Mouse (Mus musculus): ENCODE data around the gene Cacnb2. TPM values are rescaled to one million over a fixed set of nuclear protein-coding genes. Genes with fewer than 3 reads are reported as not detected.

The Cacnb2 gene
- polyA plus RNA-seq, 1 experiment from 2014 or later: 1.2 TPM

DNA sequence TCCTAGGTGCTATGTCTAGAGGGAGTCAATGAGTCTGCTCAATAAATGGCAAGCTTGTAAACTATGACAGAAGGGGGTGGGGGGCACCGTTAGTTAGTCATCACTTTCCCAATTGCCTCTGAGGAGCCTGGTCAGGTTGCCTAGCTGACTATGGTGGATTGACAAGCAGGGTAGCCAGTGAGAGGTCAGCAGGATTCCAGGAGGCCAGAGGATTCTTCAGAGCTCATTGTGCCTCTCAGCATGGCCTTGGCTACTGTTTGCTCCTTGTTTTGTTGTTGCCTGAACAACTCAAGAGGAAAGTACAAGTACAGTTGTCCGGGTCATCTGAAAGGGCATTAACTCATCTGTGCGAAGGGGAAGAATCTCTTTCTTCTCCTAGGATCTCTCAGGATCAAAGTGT, 300.9 kb downstream of the Cacnb2 start:
- 73% methylated on average over 3 of the region's 3 CpGs for WGBS
- DNase-seq (ENCODE audit: low spot score): no peak
- Histone ChIP-seq H3K27ac (replicated peaks; ENCODE audit: low read depth, low read length) (no peak overlapping the region), H3K4me3 (ENCODE audit: low read depth, low read length) (no peak overlapping the region), H3K4me1 (ENCODE audit: control insufficient read depth, insufficient read depth, low read length) (no peaks in the 10 kb centered on the region; the same call in 1 of the 2 replicates), H3K4me2 (ENCODE audit: low read depth, low read length) (no peak overlapping the region), H3K36me3 (ENCODE audit: control insufficient read depth, insufficient read depth, low read length) (no peaks in the 10 kb centered on the region), H3K9me3 (ENCODE audit: control insufficient read depth, low read length) (no peaks in the 10 kb centered on the region), H3K9ac (ENCODE audit: low read depth, low read length) (no peak overlapping the region), H3K27me3 (replicated peaks; ENCODE audit: control insufficient read depth, insufficient read depth, low read length) (no peaks in the 10 kb centered on the region)
- no peak for ATAC-seq (ENCODE audit: low read depth)

DNA sequence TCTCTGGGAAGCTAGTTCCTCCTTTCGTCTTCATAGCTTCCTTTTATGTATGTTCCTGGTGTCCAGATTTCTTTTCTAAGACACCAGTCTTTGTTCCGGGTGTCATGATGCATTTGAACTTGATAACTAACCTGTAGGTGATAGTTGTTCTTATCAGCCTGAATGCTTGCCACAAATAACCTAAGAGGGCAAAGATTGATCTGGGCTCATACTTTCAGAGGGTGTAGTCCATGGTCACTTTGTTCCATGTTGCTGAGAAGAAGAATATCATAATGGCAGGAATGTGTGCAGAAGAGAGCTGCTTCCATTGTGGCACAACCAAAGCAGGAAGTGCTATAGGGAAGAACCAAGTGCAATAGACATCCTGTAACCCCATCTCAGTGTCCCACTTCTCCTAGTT, 302.0 kb downstream of the Cacnb2 start:
- Histone ChIP-seq H3K4me3 (ENCODE audit: low read depth, low read length) (no peak overlapping the region), H3K27me3 (replicated peaks; ENCODE audit: control insufficient read depth, insufficient read depth, low read length) (no peaks in the 10 kb centered on the region), H3K9ac (ENCODE audit: low read depth, low read length) (no peak overlapping the region), H3K4me1 (ENCODE audit: control insufficient read depth, insufficient read depth, low read length) (no peaks in the 10 kb centered on the region; the same call in 1 of the 2 replicates), H3K9me3 (ENCODE audit: control insufficient read depth, low read length) (no peaks in the 10 kb centered on the region), H3K36me3 (ENCODE audit: control insufficient read depth, insufficient read depth, low read length) (no peaks in the 10 kb centered on the region), H3K4me2 (ENCODE audit: low read depth, low read length) (no peak overlapping the region), H3K27ac (replicated peaks; ENCODE audit: low read depth, low read length) (no peak overlapping the region)
- no peak for ATAC-seq (ENCODE audit: low read depth)
- no peak for DNase-seq (ENCODE audit: low spot score)
- WGBS: 97% methylated on average over 2 of the region's 2 CpGs

DNA sequence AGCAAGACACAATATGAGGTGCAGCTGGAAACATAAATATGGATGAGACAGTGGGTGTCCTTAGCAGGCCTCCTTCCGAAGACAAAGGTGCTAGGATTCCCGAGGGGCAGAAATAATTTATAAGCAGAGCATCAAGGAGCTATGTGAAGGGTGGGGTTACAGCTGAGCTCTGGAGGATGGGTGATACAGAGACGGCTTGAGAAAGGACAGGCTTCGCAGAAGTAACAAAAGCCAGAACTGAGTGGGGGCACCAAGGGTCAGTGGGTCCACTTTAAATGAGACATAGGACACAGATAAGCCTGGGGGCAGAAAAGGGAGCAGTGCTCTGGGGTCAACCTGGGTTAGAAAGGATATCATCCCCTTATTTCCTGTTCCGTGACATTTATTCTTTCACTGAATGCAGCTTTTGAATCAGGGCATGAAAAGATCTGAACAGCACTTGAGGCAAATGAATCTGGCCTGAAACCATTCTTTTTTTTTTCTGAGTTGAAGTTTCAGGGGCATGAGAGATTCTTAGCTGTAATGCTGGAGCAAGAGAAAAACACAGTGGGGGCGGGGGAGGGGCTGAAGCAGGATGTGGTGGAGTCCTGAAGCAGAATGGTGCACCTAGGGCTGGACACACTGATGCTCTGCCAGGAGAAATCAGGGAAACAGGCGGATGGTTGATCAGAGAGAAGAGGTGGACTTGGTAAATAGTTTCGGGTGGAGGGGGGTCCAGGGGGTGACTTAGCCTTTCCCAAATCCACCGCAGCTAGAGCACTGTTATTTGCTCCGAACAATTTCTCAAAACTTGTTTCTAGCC, 304.4 kb downstream of the Cacnb2 start:
- DNase-seq (ENCODE audit: low spot score) (no peak), ATAC-seq (ENCODE audit: low read depth) (no peak)
- 38% methylated on average over 10 of the region's 10 CpGs for WGBS
- H3K9ac ChIP-seq (ENCODE audit: low read depth, low read length): no peak overlapping the region
- H3K36me3 ChIP-seq (ENCODE audit: control insufficient read depth, insufficient read depth, low read length): no peaks in the 10 kb centered on the region
- H3K9me3 ChIP-seq (ENCODE audit: control insufficient read depth, low read length): no peaks in the 10 kb centered on the region
- H3K27me3 ChIP-seq (replicated peaks; ENCODE audit: control insufficient read depth, insufficient read depth, low read length): no peaks in the 10 kb centered on the region
- no peak overlapping the region for H3K27ac ChIP-seq (replicated peaks; ENCODE audit: low read depth, low read length)
- H3K4me1 ChIP-seq (ENCODE audit: control insufficient read depth, insufficient read depth, low read length): no peaks in the 10 kb centered on the region; the same call in 1 of the 2 replicates
- no peak overlapping the region for H3K4me3 ChIP-seq (ENCODE audit: low read depth, low read length)
- no peak overlapping the region for H3K4me2 ChIP-seq (ENCODE audit: low read depth, low read length)

DNA sequence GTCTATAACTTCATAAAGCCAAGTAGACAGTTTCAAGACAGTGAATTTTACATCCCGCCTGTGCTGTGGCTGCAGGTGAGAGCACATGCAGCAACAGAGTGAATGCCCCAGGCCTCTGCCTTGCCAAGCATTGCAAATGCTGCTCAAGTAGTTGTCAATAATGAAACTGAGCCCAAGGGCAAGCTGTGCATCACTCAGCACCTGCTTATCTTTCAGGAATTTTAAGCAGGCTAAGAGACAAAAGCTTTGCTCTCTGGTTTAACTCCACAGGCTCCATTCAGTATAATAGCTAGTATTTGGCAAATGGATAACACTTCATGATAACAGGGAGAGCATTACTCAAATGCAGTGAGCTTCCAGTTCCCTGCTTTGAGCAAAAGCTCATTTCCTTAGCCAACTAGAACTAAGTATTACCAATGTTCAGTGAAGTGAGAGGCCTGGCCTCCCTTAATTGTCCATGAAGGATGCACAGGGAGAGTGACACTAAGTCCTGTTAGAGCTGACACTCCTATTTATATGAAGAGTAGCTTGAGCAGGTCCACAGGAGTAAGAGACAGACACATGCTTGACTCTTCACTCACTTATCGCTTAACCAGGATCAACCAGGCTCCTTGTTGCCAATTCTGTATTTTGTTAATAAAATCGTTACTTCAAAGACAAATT, 314.8 kb downstream of the Cacnb2 start:
- H3K9me3 ChIP-seq (ENCODE audit: control insufficient read depth, low read length): no peaks in the 10 kb centered on the region
- peak; percentile 62 for ATAC-seq (ENCODE audit: low read depth)
- peak; percentile 51 for DNase-seq (ENCODE audit: low spot score)
- no peak overlapping the region for H3K9ac ChIP-seq (ENCODE audit: low read depth, low read length)
- H3K4me3 ChIP-seq (ENCODE audit: low read depth, low read length): no peak overlapping the region
- WGBS: 69% methylated on average over 3 of the region's 3 CpGs
- no peaks in the 10 kb centered on the region for H3K27me3 ChIP-seq (replicated peaks; ENCODE audit: control insufficient read depth, insufficient read depth, low read length)
- no peak overlapping the region for H3K27ac ChIP-seq (replicated peaks; ENCODE audit: low read depth, low read length)
- no peaks in the 10 kb centered on the region for H3K4me1 ChIP-seq (ENCODE audit: control insufficient read depth, insufficient read depth, low read length)
- H3K4me2 ChIP-seq (ENCODE audit: low read depth, low read length): no peak overlapping the region
- H3K36me3 ChIP-seq (ENCODE audit: control insufficient read depth, insufficient read depth, low read length): no peaks in the 10 kb centered on the region

DNA sequence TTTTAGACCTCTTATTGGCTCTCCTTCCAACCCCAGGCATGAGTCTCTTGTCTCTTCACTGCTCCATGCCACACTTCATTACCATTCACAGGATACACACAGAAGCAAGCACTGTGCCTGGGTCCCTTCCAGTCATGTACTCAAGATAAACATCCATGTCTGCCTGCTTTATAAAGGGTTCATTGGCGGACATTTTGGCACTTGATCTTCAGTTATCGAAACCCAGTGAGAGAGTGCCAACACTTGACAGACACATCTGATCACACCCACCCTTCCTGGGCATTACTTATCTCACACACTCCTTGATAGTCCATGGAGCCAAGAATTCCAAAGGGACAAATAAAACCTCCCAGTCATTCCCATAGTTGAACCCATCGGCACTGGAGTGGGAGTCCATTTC, 327.0 kb downstream of the Cacnb2 start:
- DNase-seq (ENCODE audit: low spot score) (no peak), ATAC-seq (ENCODE audit: low read depth) (no peak)
- Histone ChIP-seq H3K9me3 (ENCODE audit: control insufficient read depth, low read length) (no peaks in the 10 kb centered on the region), H3K4me3 (ENCODE audit: low read depth, low read length) (no peak overlapping the region), H3K27me3 (replicated peaks; ENCODE audit: control insufficient read depth, insufficient read depth, low read length) (no peaks in the 10 kb centered on the region), H3K4me2 (ENCODE audit: low read depth, low read length) (no peak overlapping the region), H3K9ac (ENCODE audit: low read depth, low read length) (no peak overlapping the region), H3K4me1 (ENCODE audit: control insufficient read depth, insufficient read depth, low read length) (no peaks in the 10 kb centered on the region), H3K27ac (replicated peaks; ENCODE audit: low read depth, low read length) (no peak overlapping the region), H3K36me3 (ENCODE audit: control insufficient read depth, insufficient read depth, low read length) (no peaks in the 10 kb centered on the region)
- WGBS: 92% methylated on average over 3 of the region's 3 CpGs

DNA sequence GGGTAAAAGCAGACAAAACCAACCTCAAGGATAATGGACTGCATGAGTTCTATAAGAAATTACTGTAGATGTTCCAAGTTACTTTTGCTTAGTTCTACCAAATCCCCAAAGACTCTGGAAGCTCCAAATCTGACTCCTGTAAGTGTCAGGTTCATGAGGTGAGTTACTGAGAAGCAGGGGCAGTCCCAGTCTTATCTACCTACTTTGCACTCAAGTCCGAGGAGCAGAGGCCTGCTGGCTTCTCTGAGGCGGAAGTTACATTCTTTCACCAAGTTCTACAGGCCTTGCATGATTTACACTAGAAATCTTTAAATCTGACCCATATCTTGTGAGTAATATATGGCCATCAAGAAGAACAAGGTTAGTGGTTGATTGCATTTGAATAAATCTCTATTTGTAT, 329.1 kb downstream of the Cacnb2 start:
- no peak overlapping the region for H3K27ac ChIP-seq (replicated peaks; ENCODE audit: low read depth, low read length)
- no peak overlapping the region for H3K4me2 ChIP-seq (ENCODE audit: low read depth, low read length)
- no peaks in the 10 kb centered on the region for H3K36me3 ChIP-seq (ENCODE audit: control insufficient read depth, insufficient read depth, low read length)
- ATAC-seq (ENCODE audit: low read depth) (no peak), DNase-seq (ENCODE audit: low spot score) (no peak)
- H3K4me1 ChIP-seq (ENCODE audit: control insufficient read depth, insufficient read depth, low read length): no peaks in the 10 kb centered on the region
- no peaks in the 10 kb centered on the region for H3K27me3 ChIP-seq (replicated peaks; ENCODE audit: control insufficient read depth, insufficient read depth, low read length)
- H3K9ac ChIP-seq (ENCODE audit: low read depth, low read length): no peak overlapping the region
- no peak overlapping the region for H3K4me3 ChIP-seq (ENCODE audit: low read depth, low read length)
- no peaks in the 10 kb centered on the region for H3K9me3 ChIP-seq (ENCODE audit: control insufficient read depth, low read length)
- 92% methylated on average over 2 of the region's 2 CpGs for WGBS

DNA sequence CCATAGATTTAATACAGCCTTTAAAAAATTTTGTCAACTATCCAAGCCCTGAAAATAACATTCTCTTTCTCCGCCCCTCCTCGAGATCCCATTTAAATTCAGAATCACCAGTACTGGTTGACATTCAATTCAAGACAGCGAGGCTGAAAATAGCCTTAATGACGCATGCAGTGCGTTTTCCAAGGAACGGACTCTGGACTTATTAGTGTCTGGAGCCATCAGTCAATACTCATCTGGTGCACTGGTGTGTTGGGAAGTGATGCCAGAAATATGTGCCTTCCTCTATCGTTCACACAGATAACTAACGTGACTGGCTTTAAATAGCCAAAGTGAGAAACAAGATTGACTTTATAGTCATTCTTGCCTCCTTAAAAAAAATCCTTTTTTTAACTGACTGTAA, 333.6 kb downstream of the Cacnb2 start:
- DNase-seq (ENCODE audit: low spot score) (no peak), ATAC-seq (ENCODE audit: low read depth) (no peak)
- H3K27me3 ChIP-seq (replicated peaks; ENCODE audit: control insufficient read depth, insufficient read depth, low read length): no peaks in the 10 kb centered on the region
- H3K36me3 ChIP-seq (ENCODE audit: control insufficient read depth, insufficient read depth, low read length): no peaks in the 10 kb centered on the region
- no peak overlapping the region for H3K27ac ChIP-seq (replicated peaks; ENCODE audit: low read depth, low read length)
- H3K9ac ChIP-seq (ENCODE audit: low read depth, low read length): no peak overlapping the region
- no peaks in the 10 kb centered on the region for H3K9me3 ChIP-seq (ENCODE audit: control insufficient read depth, low read length)
- no peak overlapping the region for H3K4me2 ChIP-seq (ENCODE audit: low read depth, low read length)
- H3K4me1 ChIP-seq (ENCODE audit: control insufficient read depth, insufficient read depth, low read length): no peaks in the 10 kb centered on the region
- WGBS: 65% methylated on average over 8 of the region's 8 CpGs
- H3K4me3 ChIP-seq (ENCODE audit: low read depth, low read length): no peak overlapping the region

DNA sequence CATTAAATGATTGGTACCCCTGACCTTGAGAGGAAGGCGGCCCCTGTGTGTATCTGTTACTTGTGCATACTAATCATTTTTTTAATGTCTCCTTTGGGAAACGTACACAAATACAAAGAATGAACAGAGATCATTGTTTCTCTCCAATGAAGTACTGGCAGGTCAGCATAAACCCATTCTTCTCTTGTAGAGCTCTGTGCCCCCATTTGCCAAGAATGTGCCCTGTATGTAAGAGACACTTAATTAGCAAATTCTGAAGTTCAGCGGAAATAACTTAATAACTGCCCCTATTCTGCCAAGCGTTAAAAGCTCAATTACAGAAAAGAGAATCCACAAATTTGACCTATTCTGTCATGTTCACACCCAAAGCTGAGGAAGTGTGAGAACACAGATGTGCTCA, 339.4 kb downstream of the Cacnb2 start:
- DNase-seq (ENCODE audit: low spot score) (no peak), ATAC-seq (ENCODE audit: low read depth) (no peak)
- Histone ChIP-seq H3K9me3 (ENCODE audit: control insufficient read depth, low read length) (no peaks in the 10 kb centered on the region), H3K36me3 (ENCODE audit: control insufficient read depth, insufficient read depth, low read length) (no peaks in the 10 kb centered on the region), H3K4me2 (ENCODE audit: low read depth, low read length) (no peak overlapping the region), H3K9ac (ENCODE audit: low read depth, low read length) (no peak overlapping the region), H3K27ac (replicated peaks; ENCODE audit: low read depth, low read length) (no peak overlapping the region), H3K4me3 (ENCODE audit: low read depth, low read length) (no peak overlapping the region), H3K4me1 (ENCODE audit: control insufficient read depth, insufficient read depth, low read length) (no peaks in the 10 kb centered on the region), H3K27me3 (replicated peaks; ENCODE audit: control insufficient read depth, insufficient read depth, low read length) (no peaks in the 10 kb centered on the region)
- 78% methylated on average over 4 of the region's 4 CpGs for WGBS

Data from embryonic facial prominence, embryonic 14.5 days (tissue).